Mouse (Mus musculus) urinary bladder, postnatal 14 days (tissue): Measurements from ENCODE around the gene Prss8.
"Not testable (repeated sequence)": the region's sequence is repeated elsewhere in the genome, so short reads cannot be mapped to it uniquely, and the experiment has no call there.

Experiments
- DNase-seq: peaks from one replicate; pipeline ENCODE4 v3.0.0; 2021; ENCODE audit warnings: low spot score

The Prss8 gene

GRCm38 (mm10) chr7:127928596-127928995, 1.3 kb downstream of the Prss8 start:
- no peak for DNase-seq

- no peak for DNase-seq
These were observed 2.2 kb downstream of the Prss8 start for GRCm38 (mm10) chr7:127927726-127928125.

- DNase-seq = no peak
These were observed 3.1 kb downstream of the Prss8 start for GRCm38 (mm10) chr7:127926846-127927245.

DNA sequence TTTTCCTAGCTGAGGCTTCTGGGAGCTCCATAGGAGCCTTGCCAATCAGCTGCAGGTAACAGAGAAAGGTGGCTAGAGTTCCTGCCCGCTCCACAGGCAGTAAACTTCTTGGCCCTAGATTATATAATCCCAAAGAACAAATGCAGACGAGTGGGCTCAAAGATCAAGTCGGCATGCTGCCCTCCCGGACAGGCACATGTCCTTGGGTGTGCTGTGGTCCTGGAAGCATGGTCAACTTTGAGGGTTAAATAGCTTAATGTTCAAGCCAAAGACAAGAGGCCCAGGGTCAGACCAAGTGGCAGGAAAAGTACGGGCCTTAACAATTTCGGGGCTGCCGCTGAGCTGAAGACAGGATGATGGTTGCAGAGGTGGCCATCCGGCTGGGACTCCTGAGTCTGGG, 3.8 kb downstream of the Prss8 start:
- no peak for DNase-seq

DNA sequence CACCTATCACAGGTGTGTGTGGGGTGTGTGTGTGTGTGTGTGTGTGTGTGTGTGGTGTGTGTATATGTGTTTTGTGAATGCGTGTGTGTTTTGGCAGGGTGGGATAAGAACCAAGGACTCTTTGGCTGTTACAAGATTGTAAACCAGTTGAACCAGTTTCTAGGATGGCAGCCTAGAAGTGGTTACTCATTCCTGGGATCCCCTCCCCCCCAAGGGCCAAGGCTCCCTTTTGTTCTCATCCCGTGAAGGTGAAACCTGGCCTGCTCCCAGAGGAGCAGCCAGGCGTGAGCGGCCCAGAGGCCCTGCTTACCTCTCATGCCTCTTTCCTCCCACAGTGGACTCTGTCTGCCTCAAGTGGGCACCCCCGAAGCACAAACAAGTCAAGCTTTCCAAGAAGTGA, 4.7 kb downstream of the Prss8 start:
- peak; percentile 80 for DNase-seq

DNA sequence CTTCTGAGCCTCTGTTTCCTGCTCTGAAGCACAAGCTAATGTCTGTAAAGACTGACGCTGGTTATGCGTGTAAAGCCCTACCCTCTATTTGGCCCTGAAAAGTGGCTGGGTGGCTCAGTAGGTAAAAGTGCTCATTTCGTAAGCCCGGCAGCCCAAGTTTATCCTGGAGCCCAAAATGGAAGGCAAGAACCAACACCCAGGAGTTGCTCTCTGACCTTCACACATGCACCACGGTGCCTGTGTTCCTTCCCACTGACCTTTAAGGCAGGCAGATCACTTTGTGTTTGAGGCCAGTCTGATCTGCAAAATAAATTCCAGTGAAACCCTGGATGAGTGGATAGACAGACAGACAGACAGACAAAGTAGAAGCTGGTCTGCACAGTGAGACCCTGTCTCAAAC, 6.2 kb downstream of the Prss8 start:
- DNase-seq = no peak

DNA sequence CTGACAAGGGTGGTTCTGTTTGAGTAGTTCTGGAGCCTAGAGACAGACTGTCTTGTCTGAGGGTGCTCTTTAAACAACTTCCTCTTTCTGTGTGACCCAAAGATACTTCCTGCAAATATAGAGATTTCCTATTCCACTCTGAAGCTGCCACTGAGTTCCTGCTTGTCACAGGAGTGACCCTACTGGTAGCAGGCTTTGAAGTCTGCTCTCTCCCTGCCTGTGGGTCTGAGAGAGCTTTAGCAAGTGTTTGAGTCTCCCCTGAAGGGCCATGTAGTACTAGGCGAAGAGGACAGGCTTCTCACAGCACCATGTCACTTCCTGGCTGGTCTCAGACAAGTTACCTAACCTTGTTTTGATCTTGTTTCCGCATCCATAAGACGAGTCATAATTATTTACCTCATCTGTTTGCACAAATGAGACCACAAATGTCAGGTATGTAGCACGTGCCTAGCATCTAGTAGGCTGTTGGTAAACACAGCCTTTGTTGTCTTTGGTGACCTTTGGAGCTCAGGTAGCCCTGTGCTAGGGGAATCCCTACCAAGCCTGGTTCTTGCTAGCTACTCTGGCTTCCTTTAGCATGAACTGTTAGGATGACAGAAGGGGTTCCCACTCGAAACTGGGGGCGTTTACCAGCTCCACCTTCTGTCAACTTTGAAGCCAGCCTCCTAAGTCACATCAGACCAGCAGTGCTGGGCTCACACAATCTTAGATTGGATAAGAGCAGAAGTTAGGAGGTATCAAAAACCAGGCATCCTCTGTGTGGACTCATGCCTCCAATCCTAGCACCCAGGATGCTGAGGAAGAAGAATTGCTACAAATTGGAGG, 7.2 kb downstream of the Prss8 start:
- DNase-seq = no peak

DNA sequence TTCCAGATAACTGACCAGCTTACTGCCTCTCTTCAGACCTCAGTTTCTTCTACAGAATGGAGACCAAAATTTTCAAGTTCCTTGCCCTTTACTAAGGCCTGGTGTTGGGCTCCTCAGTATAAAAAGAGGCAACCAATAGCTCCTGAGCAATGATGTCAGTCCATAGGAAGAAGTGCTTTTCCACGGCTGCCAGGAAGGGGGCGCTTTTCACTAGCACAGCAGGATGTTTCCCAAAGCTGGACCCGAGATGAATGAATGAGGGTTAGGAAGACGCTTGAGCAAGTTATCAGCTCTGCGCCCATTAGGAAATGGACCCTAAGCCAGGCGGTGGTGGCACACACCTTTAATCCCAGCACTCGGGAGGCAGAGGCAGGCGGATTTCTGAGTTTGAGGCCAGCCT, 8.4 kb downstream of the Prss8 start:
- no peak for DNase-seq

DNA sequence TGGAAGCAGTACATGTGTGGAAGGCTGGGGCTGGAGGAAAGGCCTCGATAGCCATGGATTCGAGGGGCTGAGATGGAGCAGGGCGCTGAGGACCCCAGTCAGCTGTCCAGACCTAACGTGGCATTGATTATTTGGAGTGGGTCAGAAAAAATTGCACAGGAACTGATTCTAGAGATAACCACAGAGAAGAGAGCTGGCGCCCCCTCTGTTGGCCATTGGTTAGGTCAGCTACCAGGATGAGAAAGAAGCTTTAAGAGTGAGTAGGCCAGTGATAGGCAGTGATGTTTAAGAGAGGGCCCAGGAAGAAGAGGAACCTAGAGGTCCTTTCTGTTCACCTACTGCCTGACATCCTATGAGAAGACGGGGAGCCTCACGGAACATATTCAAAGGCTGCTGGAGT, 10.6 kb downstream of the Prss8 start:
- DNase-seq = no peak

DNA sequence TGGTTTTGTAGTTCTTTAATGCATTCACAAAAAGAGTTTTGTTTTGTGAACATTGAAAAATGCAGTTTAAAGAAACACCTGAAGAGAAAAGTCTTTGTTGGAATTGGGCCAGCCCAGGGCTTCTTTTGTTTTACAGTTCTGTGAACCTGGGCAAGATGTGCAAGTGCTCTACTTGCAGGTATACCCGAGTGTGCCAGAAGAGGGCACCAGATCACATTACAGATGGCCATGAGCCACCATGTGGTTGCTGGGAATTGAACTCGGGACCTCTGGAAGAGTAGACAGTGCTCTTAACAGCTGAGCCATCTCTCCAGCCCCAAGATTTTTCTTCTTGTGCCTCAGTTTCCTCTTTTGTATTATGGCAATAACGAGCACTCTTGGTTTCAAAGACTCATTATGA, 11.7 kb downstream of the Prss8 start:
- peak; percentile 67 for DNase-seq

- DNase-seq = no peak
These were observed 14.6 kb downstream of the Prss8 start for GRCm38 (mm10) chr7:127915293-127915692.

- no peak for DNase-seq
These were observed 17.0 kb downstream of the Prss8 start for GRCm38 (mm10) chr7:127912938-127913337.

DNA sequence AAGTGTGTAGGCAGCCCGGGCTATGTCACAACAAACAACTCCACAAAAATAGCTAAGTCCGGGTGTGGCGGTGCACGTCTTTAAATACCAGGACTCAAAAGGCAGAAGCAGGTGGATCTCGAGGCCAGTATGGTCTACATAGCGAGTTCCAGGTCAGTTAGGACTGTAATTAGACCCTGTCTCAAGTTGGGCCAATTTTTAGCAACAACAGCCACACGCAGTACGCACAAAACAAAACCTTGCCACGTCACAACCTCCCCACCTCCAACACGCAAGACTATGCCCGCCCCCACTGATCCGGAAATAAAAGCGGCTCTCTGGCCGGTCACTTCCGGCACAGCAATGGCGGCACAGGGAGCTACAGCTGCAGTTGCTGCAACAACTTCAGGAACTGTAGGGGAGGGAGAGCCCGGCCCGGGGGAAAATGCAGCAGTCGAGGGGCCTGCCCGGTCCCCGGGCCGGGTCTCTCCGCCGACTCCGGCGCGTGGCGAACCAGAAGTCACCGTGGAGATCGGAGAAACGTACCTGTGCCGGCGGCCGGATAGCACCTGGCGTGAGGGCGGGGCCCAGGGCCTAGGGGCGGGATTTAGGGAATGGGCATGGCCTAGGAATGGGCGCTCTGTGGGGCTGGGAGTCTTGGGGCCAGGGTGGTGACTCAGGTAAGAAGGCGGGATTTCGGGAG, 17.6 kb downstream of the Prss8 start, which contains the start of gene Kat8:
Kat8 (plus strand) TSS at position 327 of the 682 bp plus-strand sequence.
- peak; percentile 90 for DNase-seq

- DNase-seq = no peak
These were observed 21.2 kb downstream of the Prss8 start for GRCm38 (mm10) chr7:127908656-127909055.

DNA sequence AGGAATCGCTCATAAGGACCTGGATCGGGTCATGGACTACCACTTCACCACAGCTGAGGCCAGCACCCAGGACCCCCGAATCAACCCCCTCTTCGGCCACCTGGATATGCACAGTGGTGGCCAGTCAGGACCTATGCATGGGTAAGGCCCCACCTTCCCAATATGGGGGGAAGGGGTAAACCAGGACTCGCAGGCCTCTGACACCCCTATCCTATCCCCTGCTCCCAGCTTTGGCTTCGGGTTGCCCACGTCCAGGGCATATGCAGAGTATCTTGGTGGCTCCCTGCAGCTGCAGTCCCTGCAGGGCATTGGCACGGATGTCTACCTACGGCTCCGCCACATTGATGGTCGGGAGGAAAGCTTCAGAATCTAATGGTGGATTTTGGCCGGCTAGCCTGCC, 22.0 kb downstream of the Prss8 start:
- no peak for DNase-seq

GRCm38 (mm10) chr7:127903971-127904796, 25.7 kb downstream of the Prss8 start, which contains the start of gene Bckdk:
Bckdk (plus strand) TSS chr7:127904082.
- peak; percentile 79 for DNase-seq

DNA sequence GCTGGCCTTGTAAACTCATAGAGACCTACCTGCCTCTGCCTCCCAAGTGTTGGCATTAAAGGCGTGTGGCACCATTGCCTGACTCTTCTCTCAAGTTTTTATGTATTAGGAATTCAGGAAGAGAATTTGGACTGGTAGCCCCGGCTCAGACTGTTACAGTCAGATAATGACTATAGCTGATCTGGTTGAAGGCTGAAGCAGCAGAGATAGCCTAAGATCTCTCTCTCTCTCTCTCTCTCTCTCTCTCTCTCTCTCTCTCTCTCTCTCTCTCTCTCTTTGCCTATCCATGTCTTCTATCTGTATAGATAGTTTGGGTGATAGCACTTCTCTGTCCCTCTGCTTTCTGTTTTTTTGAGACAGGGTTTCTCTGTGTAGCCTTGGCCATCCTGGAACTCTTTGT, 28.1 kb downstream of the Prss8 start:
- DNase-seq = no peak

- DNase-seq = no peak
These were observed 29.9 kb downstream of the Prss8 start for GRCm38 (mm10) chr7:127899997-127900396.

DNA sequence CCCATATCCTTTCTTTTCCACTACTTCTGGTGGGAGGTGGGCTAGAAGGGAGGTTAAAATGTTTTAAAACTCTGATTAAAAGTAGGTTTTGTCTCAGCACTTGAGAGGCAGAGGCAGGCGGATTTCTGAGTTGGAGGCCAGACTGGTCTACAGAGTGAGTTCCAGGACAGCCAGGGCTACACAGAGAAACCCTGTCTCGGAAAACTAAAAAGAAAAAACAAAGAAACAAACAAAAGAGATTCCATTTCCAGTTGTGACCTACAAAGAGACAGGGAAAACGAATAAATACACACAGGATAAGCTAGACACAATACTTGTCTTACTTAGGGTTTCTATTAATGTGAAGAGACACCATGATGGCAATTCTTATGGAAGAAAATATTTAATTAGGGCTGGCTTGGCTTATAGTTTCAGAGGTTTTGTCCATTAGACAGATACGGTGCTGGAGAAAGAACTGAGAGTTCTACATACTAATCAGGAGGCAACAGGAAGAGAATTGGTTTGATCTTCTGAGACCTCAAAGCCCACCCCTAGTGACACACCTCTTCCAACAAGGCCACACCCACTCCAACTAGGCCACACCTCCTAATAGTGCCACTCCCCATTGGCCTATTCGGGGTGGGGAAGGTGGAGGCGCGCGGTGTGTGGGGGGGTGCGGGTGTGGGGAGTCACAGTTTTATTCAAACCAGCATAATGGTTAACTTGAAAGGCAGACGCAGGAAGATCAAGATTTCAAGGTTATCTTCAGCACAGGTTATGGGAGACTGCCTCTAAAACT, 31.5 kb downstream of the Prss8 start:
- no peak for DNase-seq

- no peak for DNase-seq
These were observed 32.4 kb downstream of the Prss8 start for GRCm38 (mm10) chr7:127897542-127897941.

- peak; percentile 63 for DNase-seq
These were observed 33.5 kb downstream of the Prss8 start for GRCm38 (mm10) chr7:127896384-127896783.

GRCm38 (mm10) chr7:127895891-127896290, 34.0 kb downstream of the Prss8 start:
- not testable (repeated sequence) for DNase-seq
